Mouse (Mus musculus) hindbrain, embryonic 14.5 days (tissue): ENCODE measurements around the gene Gm10198. TPM values are rescaled to one million over a fixed set of nuclear protein-coding genes. Genes with fewer than 3 reads are reported as not detected.

Experiments
- ATAC-seq: fragments of 200-750 bp; cut with Nextera tagmentation; 2 replicates; pipeline ENCODE4 v1.8.0; 2017; ENCODE audit warnings: moderate number of reproducible peaks, mild to moderate bottlenecking, moderate TSS enrichment, moderate library complexity; ENCODE audit not compliant: low FRiP score
- DNase-seq: peaks from one replicate; pipeline ENCODE4 v3.0.0-alpha.2; 2015; ENCODE audit warnings: low spot score
- H3K27ac ChIP-seq: fragments of 300-500 bp; sonication (generic); 2 replicates; pipeline ENCODE4 v1.5.1; 2014; ENCODE audit warnings: mild to moderate bottlenecking, moderate library complexity
- H3K27me3 ChIP-seq: fragments of 300-500 bp; sonication (generic); 2 replicates; pipeline ENCODE4 v1.6.1; 2014; ENCODE audit warnings: mild to moderate bottlenecking, low read length, mixed read lengths; ENCODE audit not compliant: control insufficient read depth, insufficient read depth
- H3K36me3 ChIP-seq: fragments of 300-500 bp; sonication (generic); replicated peaks from 2 replicates; pipeline ENCODE4 v1.6.1; 2014; ENCODE audit not compliant: control insufficient read depth, insufficient read depth
- H3K4me1 ChIP-seq: fragments of 300-500 bp; sonication (generic); replicated peaks from 2 replicates; pipeline ENCODE4 v1.6.1; 2014; ENCODE audit warnings: antibody characterized with exemption, low read length, mixed read lengths; ENCODE audit not compliant: control insufficient read depth, insufficient read depth
- H3K4me2 ChIP-seq: fragments of 300-500 bp; sonication (generic); replicated peaks from 2 replicates; pipeline ENCODE4 v1.6.1; 2014; ENCODE audit warnings: mild to moderate bottlenecking, moderate library complexity
- H3K4me3 ChIP-seq: fragments of 300-500 bp; sonication (generic); replicated peaks from 2 replicates; pipeline ENCODE4 v1.5.1; 2014; ENCODE audit warnings: mild to moderate bottlenecking, low read length
- H3K9ac ChIP-seq: fragments of 300-500 bp; sonication (generic); 2 replicates; pipeline ENCODE4 v1.6.1; 2014
- H3K9me3 ChIP-seq: fragments of 300-500 bp; sonication (generic); 2 replicates; pipeline ENCODE4 v1.6.1; 2016; ENCODE audit warnings: low read length; ENCODE audit not compliant: control insufficient read depth
- WGBS: fragments of 180-500 bp; shearing (Covaris S2); extraction: QIAGEN DNeasy Blood & Tissue Kit; methylation state at CpG from one replicate; pipeline ENCODE4 v1.1.7; 2014; 5-methylcytosine and 5-hydroxymethylcytosine counted together
- polyA plus RNA-seq: library from polyadenylated mRNA; unstranded; fragments of >200 nt; fragmentation: Nextera tagmentation; extraction: Ambion mirVana; gene quantifications from 2 replicates; pipeline ENCODE4 v1.2.1, GENCODE M21; 2014

Gm10198 gene
- polyA plus RNA-seq, 1 experiment from 2014 or later = not detected

- H3K4me2 ChIP-seq = no peak overlapping the region
- DNase-seq (no peak), ATAC-seq (no peak)
- no peaks in the 10 kb centered on the region; the same call in 1 of the 2 replicates for H3K9me3 ChIP-seq
- H3K27ac ChIP-seq = no peak overlapping the region
- H3K9ac ChIP-seq = no peak overlapping the region
- H3K27me3 ChIP-seq = no peaks in the 10 kb centered on the region
- 94% methylated on average over 11 of the region's 11 CpGs for WGBS
- H3K4me1 ChIP-seq = no peaks in the 10 kb centered on the region
- H3K36me3 ChIP-seq = no peaks in the 10 kb centered on the region
- no peak overlapping the region for H3K4me3 ChIP-seq
These were observed 15.4 kb upstream of the Gm10198 start for GRCm38 (mm10) chr13:111577177-111577576.

- no peaks in the 10 kb centered on the region for H3K4me1 ChIP-seq
- DNase-seq (no peak), ATAC-seq (no peak)
- no peak overlapping the region for H3K9ac ChIP-seq
- WGBS = 95% methylated on average over 10 of the region's 10 CpGs
- H3K4me3 ChIP-seq = no peak overlapping the region
- no peaks in the 10 kb centered on the region for H3K27me3 ChIP-seq
- H3K9me3 ChIP-seq = no peaks in the 10 kb centered on the region; the same call in 1 of the 2 replicates
- no peaks in the 10 kb centered on the region for H3K36me3 ChIP-seq
- H3K4me2 ChIP-seq = no peak overlapping the region
- no peak overlapping the region for H3K27ac ChIP-seq
These were observed 12.5 kb upstream of the Gm10198 start for GRCm38 (mm10) chr13:111580054-111580453.

GRCm38 (mm10) chr13:111598111-111598510 lies 5.5 kb downstream of the Gm10198 start:
- Histone ChIP-seq H3K36me3 (no peaks in the 10 kb centered on the region), H3K4me3 (no peak overlapping the region), H3K27me3 (no peaks in the 10 kb centered on the region), H3K4me1 (no peaks in the 10 kb centered on the region), H3K27ac (no peak overlapping the region), H3K9me3 (no peaks in the 10 kb centered on the region), H3K9ac (no peak overlapping the region), H3K4me2 (no peak overlapping the region)
- 90% methylated on average over 7 of the region's 7 CpGs for WGBS
- DNase-seq = no peak
- no peak for ATAC-seq

- Histone ChIP-seq H3K4me3 (no peak overlapping the region), H3K9me3 (no peaks in the 10 kb centered on the region), H3K27ac (no peak overlapping the region), H3K27me3 (no peaks in the 10 kb centered on the region), H3K4me2 (no peak overlapping the region), H3K4me1 (no peaks in the 10 kb centered on the region), H3K36me3 (no peaks in the 10 kb centered on the region), H3K9ac (no peak overlapping the region)
- WGBS = 77% methylated on average over 4 of the region's 4 CpGs
- DNase-seq (no peak), ATAC-seq (no peak)
These were observed 8.8 kb downstream of the Gm10198 start for GRCm38 (mm10) chr13:111601383-111601782.

- Histone ChIP-seq H3K27me3 (no peaks in the 10 kb centered on the region), H3K9me3 (no peaks in the 10 kb centered on the region), H3K4me3 (no peak overlapping the region), H3K36me3 (no peaks in the 10 kb centered on the region), H3K27ac (no peak overlapping the region), H3K4me2 (no peak overlapping the region), H3K9ac (no peak overlapping the region), H3K4me1 (no peaks in the 10 kb centered on the region)
- WGBS = 93% methylated on average over 5 of the region's 5 CpGs
- ATAC-seq (no peak), DNase-seq (no peak)
These were observed 12.2 kb downstream of the Gm10198 start for GRCm38 (mm10) chr13:111604826-111605225.

- ATAC-seq = no peak
- H3K4me2 ChIP-seq = no peak overlapping the region
- DNase-seq = no peak
- H3K9ac ChIP-seq = no peak overlapping the region
- H3K27ac ChIP-seq = no peak overlapping the region
- no peaks in the 10 kb centered on the region for H3K9me3 ChIP-seq
- H3K4me3 ChIP-seq = no peak overlapping the region
- H3K36me3 ChIP-seq = no peaks in the 10 kb centered on the region
- WGBS = 81% methylated on average over 13 of the region's 13 CpGs
- H3K4me1 ChIP-seq = no peaks in the 10 kb centered on the region
- H3K27me3 ChIP-seq = no peaks in the 10 kb centered on the region
These were observed 23.9 kb downstream of the Gm10198 start for GRCm38 (mm10) chr13:111616168-111617125.

- Histone ChIP-seq H3K9me3 (no peaks in the 10 kb centered on the region), H3K27me3 (no peaks in the 10 kb centered on the region), H3K36me3 (no peaks in the 10 kb centered on the region), H3K27ac (no peak overlapping the region), H3K4me1 (no peaks in the 10 kb centered on the region), H3K9ac (no peak overlapping the region), H3K4me2 (no peak overlapping the region), H3K4me3 (no peak overlapping the region)
- 93% methylated on average over 4 of the region's 4 CpGs for WGBS
- no peak for ATAC-seq
- DNase-seq = no peak
These were observed 27.8 kb downstream of the Gm10198 start for GRCm38 (mm10) chr13:111620433-111620832.

GRCm38 (mm10) chr13:111622425-111622824 lies 29.8 kb downstream of the Gm10198 start:
- Histone ChIP-seq H3K4me3 (no peak overlapping the region), H3K27me3 (no peaks in the 10 kb centered on the region), H3K4me2 (no peak overlapping the region), H3K9ac (no peak overlapping the region), H3K27ac (no peak overlapping the region), H3K4me1 (no peaks in the 10 kb centered on the region), H3K9me3 (no peaks in the 10 kb centered on the region), H3K36me3 (no peaks in the 10 kb centered on the region)
- no peak for ATAC-seq
- WGBS = 97% methylated on average over 3 of the region's 3 CpGs
- no peak for DNase-seq

- H3K27ac ChIP-seq = no peak overlapping the region
- 83% methylated on average over 7 of the region's 7 CpGs for WGBS
- H3K9ac ChIP-seq = no peak overlapping the region
- no peak overlapping the region for H3K4me2 ChIP-seq
- DNase-seq (no peak), ATAC-seq (no peak)
- no peak overlapping the region for H3K4me3 ChIP-seq
- H3K36me3 ChIP-seq = no peaks in the 10 kb centered on the region
- no peaks in the 10 kb centered on the region for H3K4me1 ChIP-seq
- no peaks in the 10 kb centered on the region for H3K27me3 ChIP-seq
- H3K9me3 ChIP-seq = no peaks in the 10 kb centered on the region
These were observed 30.5 kb downstream of the Gm10198 start for GRCm38 (mm10) chr13:111623112-111623511.
